Mouse (Mus musculus) spleen, postnatal 14 days (tissue): Measurements from ENCODE around the gene Rel.
"Not testable (repeated sequence)": the region's sequence is repeated elsewhere in the genome, so short reads cannot be mapped to it uniquely, and the experiment has no call there.

Experiments
- DNase-seq, 2 experiments: peaks; one replicate each; pipeline ENCODE4 v3.0.0; 2021 to 2022; ENCODE audit warnings: low spot score in 2 of 2

The Rel gene

DNA sequence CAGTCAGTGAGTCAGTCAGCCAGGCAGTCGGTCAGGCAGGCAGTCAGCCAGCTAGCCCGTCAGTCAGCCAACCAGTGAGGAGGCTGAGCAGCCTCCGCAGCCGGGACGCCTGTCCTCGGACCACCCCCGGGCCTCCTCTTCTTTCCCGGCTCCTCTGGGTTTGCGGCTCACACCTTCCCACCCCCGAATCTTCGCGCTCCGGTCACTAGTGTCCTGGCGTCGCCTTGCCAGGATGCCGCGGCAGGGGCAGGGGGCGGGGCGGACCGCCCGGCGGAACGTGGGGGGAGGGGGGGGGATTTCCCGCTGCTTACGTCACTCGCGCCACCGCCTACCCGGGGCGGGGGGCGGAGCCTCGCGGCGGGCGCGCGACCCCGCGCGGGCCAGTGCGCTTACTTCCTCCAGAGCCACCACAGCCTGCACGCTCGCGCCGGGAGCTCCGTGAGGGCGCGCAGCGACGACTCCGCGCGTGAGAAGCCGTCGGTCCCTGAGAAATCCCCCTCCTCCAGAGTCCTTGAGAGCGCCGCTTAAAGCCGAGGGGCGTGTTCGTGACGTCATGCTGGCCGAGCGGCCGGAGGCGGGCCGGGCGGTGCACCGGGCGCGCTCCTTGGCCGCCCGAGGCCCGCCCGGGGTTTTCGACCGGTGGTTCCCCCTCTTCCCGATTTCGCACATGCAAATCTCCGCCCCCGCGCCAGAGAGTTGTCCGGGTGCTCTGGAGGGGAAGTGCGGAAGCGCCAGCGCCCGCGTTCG is at the start of gene Rel:
Gene Rel, minus strand, starts transcription at position 211 of the 747 bp plus-strand sequence.
- peak; percentile 64 to 74 for DNase-seq

- DNase-seq: no peak
Measured at GRCm38 (mm10) chr11:23818745-23819144, 48.0 kb upstream of the Rel start.

DNA sequence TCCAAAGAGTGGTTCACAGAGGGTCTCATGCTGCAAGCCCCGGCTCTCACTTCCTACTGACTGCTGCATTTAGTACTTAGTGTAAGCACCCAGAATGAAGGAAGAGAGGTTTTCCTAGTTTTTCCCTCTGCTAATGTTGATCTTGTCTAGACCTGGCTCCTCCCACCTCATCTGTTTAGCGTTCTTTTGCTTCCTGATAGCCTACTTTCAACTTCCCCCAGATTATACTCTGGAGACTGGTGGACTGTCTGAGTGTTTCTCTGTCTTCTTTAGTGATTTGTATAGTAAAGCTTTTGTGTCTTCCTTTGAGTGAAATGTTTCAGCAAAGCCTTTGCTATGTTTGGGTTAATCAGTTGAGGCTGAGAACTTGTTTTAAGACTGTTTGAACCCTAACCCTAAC is 40.0 kb upstream of the Rel start:
- DNase-seq: no peak

DNA sequence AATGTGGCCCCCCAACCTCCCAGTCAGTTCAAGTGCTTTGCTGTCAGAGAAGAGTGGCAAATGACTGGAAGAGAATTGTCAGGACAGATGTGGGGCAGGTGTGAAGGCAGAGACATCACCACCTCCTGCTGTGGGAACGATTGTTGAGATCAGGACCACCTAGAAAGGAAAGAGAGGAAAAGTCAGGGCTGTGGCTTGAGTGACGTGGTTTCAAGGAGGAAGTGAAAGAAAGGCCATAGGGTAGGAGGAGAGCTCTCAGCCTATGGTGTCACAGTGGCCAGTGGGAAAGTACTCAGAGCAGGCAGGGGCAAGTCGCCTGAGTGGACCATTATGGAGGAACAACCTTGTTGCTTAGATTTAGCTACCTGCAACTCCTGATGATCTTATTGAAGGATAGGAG is 34.9 kb upstream of the Rel start:
- DNase-seq: no peak

- DNase-seq: no peak
Measured at GRCm38 (mm10) chr11:23803136-23803535, 32.4 kb upstream of the Rel start.

DNA sequence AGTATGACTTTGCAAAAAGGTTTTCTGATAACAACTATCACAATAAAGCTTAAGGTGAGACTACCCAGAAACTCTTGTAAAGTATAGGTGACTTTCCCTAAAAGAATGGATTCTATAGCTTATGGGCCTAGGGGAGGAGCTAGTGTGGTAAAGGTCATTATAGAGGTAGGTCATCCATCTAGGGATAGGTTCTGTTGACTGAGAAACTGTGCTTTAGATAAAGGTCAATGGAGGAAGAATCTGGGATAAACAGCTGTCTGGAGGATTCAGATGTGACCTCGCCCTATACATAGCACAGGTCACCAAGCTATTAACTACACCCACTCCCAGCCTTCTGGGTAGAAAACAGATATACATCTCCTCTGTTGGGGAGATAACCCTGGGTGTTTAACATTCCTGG is 31.5 kb upstream of the Rel start:
- no peak for DNase-seq

DNA sequence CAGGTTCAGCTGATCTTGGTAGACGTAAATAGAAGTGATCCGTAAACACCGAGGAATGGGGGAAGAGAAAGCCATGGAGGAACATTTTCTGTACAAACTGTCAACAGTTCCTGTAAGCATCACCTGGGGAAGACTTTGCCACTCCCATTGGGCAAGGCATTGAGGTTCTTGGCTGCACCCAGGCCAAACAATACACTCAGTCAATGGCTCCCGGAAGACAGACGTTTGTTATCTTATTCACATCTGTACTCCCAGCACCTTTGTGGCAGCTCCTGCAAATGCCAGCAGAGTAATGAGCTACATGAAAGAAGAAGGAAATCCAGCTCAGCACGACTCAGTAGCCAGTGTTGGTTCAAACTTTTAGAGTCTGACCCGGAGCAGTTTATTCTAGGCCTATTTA is 31.1 kb upstream of the Rel start:
- DNase-seq: no peak

DNA sequence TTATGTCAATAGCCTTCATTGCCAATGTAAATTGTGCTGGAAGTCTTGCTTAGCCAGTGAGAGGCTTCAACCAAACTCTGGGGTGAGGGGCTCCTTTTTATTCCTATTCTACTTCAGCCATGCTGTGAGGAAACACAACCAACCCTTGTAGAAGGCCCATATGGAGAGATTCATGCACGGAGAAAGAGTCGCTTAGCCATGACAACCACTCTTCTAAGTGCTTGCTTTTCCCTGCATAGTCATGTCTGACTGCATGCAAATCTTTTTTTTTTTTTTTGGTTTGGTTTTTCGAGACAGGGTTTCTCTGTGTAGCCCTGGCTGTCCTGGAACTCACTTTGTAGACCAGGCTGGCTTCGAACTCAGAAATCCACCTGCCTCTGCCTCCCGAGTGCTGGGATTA is 12.9 kb upstream of the Rel start:
- not testable (repeated sequence) for DNase-seq

- DNase-seq: no peak
Measured at GRCm38 (mm10) chr11:23783085-23783484, 12.3 kb upstream of the Rel start.

GRCm38 (mm10) chr11:23782038-23782437 is 11.3 kb upstream of the Rel start:
- no peak for DNase-seq

DNA sequence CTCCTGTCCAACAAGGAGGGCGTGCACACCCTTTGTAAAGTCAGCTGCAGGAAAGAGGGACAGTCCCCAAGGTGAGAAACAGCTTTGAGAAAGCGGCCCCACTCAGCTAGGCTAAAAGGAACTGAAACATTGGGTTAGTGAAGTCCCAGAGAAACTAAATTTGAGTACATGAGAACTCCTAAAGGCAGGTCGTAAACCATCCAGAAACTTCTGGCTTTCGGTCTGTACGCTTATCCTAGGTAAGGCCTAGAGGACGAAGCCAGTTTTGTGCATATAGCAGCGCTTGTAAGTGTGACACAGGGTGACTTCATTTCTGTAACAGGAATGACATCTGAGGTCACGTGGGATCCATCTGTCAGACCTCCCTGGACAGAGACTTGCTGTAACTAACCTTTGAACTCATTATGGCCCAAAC is 8.0 kb upstream of the Rel start:
- peak in 1 of 2 experiments; percentile 25 for DNase-seq

GRCm38 (mm10) chr11:23772471-23772870 is 1.7 kb upstream of the Rel start:
- no peak for DNase-seq

- DNase-seq: no peak
Measured at GRCm38 (mm10) chr11:23771507-23772097, 832 bp upstream of the Rel start.

- no peak for DNase-seq
Measured at GRCm38 (mm10) chr11:23770510-23770759, 335 bp downstream of the Rel start.

- peak in 1 of 2 experiments; percentile 26 for DNase-seq
Measured at GRCm38 (mm10) chr11:23769686-23770509, 872 bp downstream of the Rel start.

DNA sequence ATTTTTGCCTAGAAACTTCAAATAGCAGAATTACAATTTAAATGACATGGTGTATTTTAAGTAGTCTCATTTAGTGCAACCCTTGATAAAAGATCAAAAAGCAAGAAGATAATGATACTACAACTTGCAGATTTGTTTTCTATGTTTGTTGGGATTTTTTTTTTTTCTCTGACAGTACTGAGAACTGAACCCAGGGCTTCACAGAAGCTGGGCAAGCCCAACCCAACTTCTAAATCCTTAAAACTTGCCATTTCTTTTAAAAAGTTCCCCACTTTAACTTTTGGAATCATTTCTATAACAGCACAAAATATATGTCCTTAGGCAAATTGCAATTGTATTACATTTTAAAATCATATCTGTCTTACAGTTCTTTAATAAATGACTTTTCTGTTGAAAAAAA is 1.7 kb downstream of the Rel start:
- DNase-seq: no peak

DNA sequence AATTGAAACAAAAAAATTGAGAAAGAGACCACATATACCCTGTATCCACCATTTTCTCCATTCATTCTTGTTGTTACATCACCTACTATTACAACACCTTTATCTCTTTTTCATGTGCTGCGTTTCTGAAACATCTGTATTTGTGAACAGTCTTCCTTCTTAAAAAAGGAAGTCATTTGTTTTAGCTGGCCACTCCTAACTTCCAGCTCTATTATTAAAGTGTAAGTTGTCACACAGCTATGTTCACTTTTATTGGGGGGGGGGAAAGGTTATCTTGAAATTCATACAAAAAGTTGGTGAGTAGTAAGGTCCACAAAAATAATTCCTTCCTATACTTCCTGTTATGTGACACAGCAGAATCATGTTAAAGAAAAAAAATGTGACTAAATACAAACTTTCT is 2.8 kb downstream of the Rel start:
- no peak for DNase-seq

GRCm38 (mm10) chr11:23767369-23767768 is 3.4 kb downstream of the Rel start:
- not testable (repeated sequence) for DNase-seq

DNA sequence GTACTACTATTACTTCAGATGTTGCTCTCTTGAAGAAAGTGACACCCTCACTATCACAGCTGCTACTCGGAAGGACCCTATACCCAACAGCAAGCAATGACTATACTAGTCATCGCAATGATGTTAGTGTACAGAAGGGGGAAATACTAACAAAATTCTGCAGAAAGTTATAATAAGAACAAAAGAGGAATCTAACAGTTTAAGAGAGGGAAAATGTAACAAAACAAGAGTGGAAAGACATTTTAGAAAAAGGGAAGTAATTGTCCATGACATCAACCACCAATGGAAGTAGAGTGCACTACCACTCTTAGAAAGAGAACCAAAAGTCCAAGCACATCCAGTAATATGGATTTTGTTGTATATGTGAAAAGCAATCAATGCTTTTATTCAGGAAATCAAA is 8.1 kb downstream of the Rel start:
- DNase-seq: no peak

DNA sequence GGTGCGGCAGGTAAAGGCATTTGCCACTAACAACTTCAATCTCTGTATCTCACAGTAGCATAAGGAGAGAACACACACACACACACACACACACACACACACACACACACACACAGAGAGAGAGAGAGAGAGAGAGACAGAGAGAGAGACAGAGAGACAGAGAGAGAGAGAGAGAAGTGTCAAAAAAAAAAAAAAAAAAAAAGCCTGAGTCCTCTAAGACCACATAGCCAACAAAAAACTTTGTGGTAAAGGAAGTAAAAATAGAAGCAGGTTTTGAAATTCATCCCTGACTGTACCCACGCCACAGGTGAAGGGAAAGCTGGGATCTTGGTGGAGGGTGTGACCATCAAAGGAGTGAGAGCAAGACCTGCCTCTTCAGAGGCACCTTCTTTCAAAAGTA is 12.6 kb downstream of the Rel start:
- DNase-seq: no peak

DNA sequence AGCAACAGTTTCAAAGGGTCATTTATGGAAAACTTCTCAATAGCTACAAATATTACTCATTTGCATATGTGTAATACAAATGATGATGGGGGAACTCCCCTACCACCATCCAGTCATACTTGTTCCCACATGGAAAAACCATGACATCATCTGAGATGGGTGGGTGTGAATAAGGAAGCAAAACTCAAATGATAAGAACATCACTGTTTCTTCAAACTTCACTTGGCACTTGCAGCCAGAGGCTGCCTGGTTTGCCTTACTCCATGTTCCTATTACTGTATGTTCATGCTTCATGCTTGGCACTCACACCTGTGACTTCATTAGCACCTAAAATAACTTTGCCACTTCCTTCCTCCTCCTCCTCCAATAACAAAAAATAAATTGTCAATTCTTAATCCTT is 16.4 kb downstream of the Rel start:
- DNase-seq: no peak

- no peak for DNase-seq
Measured at GRCm38 (mm10) chr11:23753136-23753710, 17.5 kb downstream of the Rel start.

GRCm38 (mm10) chr11:23746102-23746501 is 24.7 kb downstream of the Rel start:
- no peak for DNase-seq
